Mouse (Mus musculus): ENCODE measurements at regions not wholly inside any gene's neighbourhood (a gene's known extent, or its start where the extent isn't known, plus 50 kb on each side); places are given as distances from the start of the nearest gene placed in this dataset.

- DNase-seq (ENCODE audit: low read depth) = no peak
Observed at GRCm38 (mm10) chr2:159646595-159646994, 687.4 kb downstream of the Gm826 start.

- DNase-seq (ENCODE audit: low read depth) = no peak
Observed at GRCm38 (mm10) chr2:159652243-159652642, 681.7 kb downstream of the Gm826 start.

- DNase-seq (ENCODE audit: low read depth) = no peak
Observed at GRCm38 (mm10) chr2:159676845-159677244, 657.1 kb downstream of the Gm826 start.

- DNase-seq (ENCODE audit: low read depth) = no peak
Observed at GRCm38 (mm10) chr2:159680641-159681040, 653.3 kb downstream of the Gm826 start.

GRCm38 (mm10) chr2:159703100-159703499, 630.9 kb downstream of the Gm826 start:
- DNase-seq (ENCODE audit: low read depth) = no peak

- no peak for DNase-seq (ENCODE audit: low read depth)
Observed at GRCm38 (mm10) chr2:159708141-159708540, 625.8 kb downstream of the Gm826 start.

GRCm38 (mm10) chr2:159714633-159715032, 619.3 kb downstream of the Gm826 start:
- no peak for DNase-seq (ENCODE audit: low read depth)

GRCm38 (mm10) chr2:159718738-159719137, 615.2 kb downstream of the Gm826 start:
- no peak for DNase-seq (ENCODE audit: low read depth)

GRCm38 (mm10) chr2:159725158-159726076, 608.5 kb downstream of the Gm826 start:
- DNase-seq (ENCODE audit: low read depth) = no peak

GRCm38 (mm10) chr2:159729301-159729700, 604.7 kb downstream of the Gm826 start:
- DNase-seq (ENCODE audit: low read depth) = no peak

- no peak for DNase-seq (ENCODE audit: low read depth)
Observed at GRCm38 (mm10) chr2:159730221-159730620, 603.7 kb downstream of the Gm826 start.

- no peak for DNase-seq (ENCODE audit: low read depth)
Observed at GRCm38 (mm10) chr2:159731305-159731704, 602.7 kb downstream of the Gm826 start.

- DNase-seq (ENCODE audit: low read depth) = no peak
Observed at GRCm38 (mm10) chr2:159732413-159732812, 601.5 kb downstream of the Gm826 start.

GRCm38 (mm10) chr2:159734576-159734975, 599.4 kb downstream of the Gm826 start:
- DNase-seq (ENCODE audit: low read depth) = no peak

- DNase-seq (ENCODE audit: low read depth) = no peak
Observed at GRCm38 (mm10) chr2:159755541-159756011, 578.4 kb downstream of the Gm826 start.

GRCm38 (mm10) chr2:159760806-159761205, 573.2 kb downstream of the Gm826 start:
- no peak for DNase-seq (ENCODE audit: low read depth)

GRCm38 (mm10) chr2:159763115-159763514, 570.8 kb downstream of the Gm826 start:
- DNase-seq (ENCODE audit: low read depth) = no peak

Data from gonadal fat pad, adult 2 months (tissue).